Mouse (Mus musculus) intestine, embryonic 16.5 days (tissue): Measurements from ENCODE around the gene Rnf34. TPM values are rescaled to one million over a fixed set of nuclear protein-coding genes. Genes with fewer than 3 reads are reported as not detected.

ENCODE experiments used
- polyA plus RNA-seq: library from polyadenylated mRNA; unstranded; fragments of >200 nt; fragmentation: Nextera tagmentation; extraction: Ambion mirVana; gene quantifications from 2 replicates; pipeline ENCODE4 v1.2.1, GENCODE M21; 2015

Rnf34 gene
- polyA plus RNA-seq, 1 experiment from 2014 or later = 32.4 TPM

Other genes starting within 250 kb of the Rnf34 start
- 18.3 and 24.2 TPM in 2 replicates for gene Ift81, start 235.5 kb upstream of the Rnf34 start, polyA plus RNA-seq
- gene P2rx7, start 206.1 kb upstream of the Rnf34 start, polyA plus RNA-seq = 2.1 and 2.9 TPM in 2 replicates
- gene P2rx4, start 142.5 kb upstream of the Rnf34 start, polyA plus RNA-seq = 59.6 and 62.6 TPM in 2 replicates
- 15.0 and 17.1 TPM in 2 replicates for gene Camkk2, start 70.6 kb upstream of the Rnf34 start, polyA plus RNA-seq
- gene Anapc5, start 28.7 kb upstream of the Rnf34 start, polyA plus RNA-seq = 322 and 351 TPM in 2 replicates
- 21.6 and 22.4 TPM in 2 replicates for gene Kdm2b, start 139.8 kb downstream of the Rnf34 start, polyA plus RNA-seq
- 20.1 and 21.9 TPM in 2 replicates for gene Orai1, start 165.0 kb downstream of the Rnf34 start, polyA plus RNA-seq
- gene Morn3, start 197.0 kb downstream of the Rnf34 start, polyA plus RNA-seq = 0.57 TPM in 1 of 2 replicates, not detected in the other
- gene Tmem120b, start 218.4 kb downstream of the Rnf34 start, polyA plus RNA-seq = 10.4 and 10.9 TPM in 2 replicates